Mouse (Mus musculus) heart, postnatal 0 days (tissue): ENCODE results near the gene Zfp961.

Source experiments
- CTCF ChIP-seq: IDR thresholded peaks from 2 replicates; pipeline ENCODE4 v1.5.1; 2016; ENCODE audit warnings: antibody characterized with exemption, control low read depth, low read depth
- EP300 ChIP-seq: IDR thresholded peaks from 2 replicates; pipeline ENCODE4 v1.6.1; 2016; ENCODE audit warnings: antibody characterized with exemption, low read depth

GRCm38 (mm10) chr8:71940293-71941208, 10.3 kb upstream of the Zfp961 start:
- no peak for TF ChIP-seq EP300
- no peak for TF ChIP-seq CTCF
